Mouse (Mus musculus) testis, adult 2 months (tissue): ENCODE data around the gene Gm15517. TPM values are rescaled to one million over a fixed set of nuclear protein-coding genes. Genes with fewer than 3 reads are reported as not detected.

Source experiments
- H3K27ac ChIP-seq: fragments of 200-500 bp; 2 replicates; pipeline ENCODE4 v1.5.1; 2012; ENCODE audit warnings: low read depth, low read length; ENCODE audit not compliant: control insufficient read depth, insufficient read depth
- H3K27me3 ChIP-seq: fragments of 200-500 bp; 2 replicates; pipeline ENCODE4 v1.6.1; 2012; ENCODE audit warnings: mild to moderate bottlenecking, low read length, moderate library complexity; ENCODE audit not compliant: control insufficient read depth, insufficient read depth
- H3K36me3 ChIP-seq: fragments of 200-500 bp; 2 replicates; pipeline ENCODE4 v1.6.1; 2012; ENCODE audit warnings: mild to moderate bottlenecking, low read length; ENCODE audit not compliant: control insufficient read depth, insufficient read depth
- H3K4me1 ChIP-seq: fragments of 200-500 bp; 2 replicates; pipeline ENCODE4 v1.6.1; 2012; ENCODE audit warnings: low read length; ENCODE audit not compliant: control insufficient read depth, insufficient read depth
- H3K4me3 ChIP-seq: fragments of 200-500 bp; 2 replicates; pipeline ENCODE4 v1.5.1; 2012; ENCODE audit warnings: low read depth, mild to moderate bottlenecking, low read length, moderate library complexity, mixed read lengths; ENCODE audit not compliant: control insufficient read depth
- CTCF ChIP-seq: fragments of 200-500 bp; IDR thresholded peaks from 2 replicates; pipeline ENCODE4 v1.5.1; 2012; ENCODE audit warnings: low read depth, mild to moderate bottlenecking, inconsistent platforms, low read length, moderate library complexity; ENCODE audit not compliant: control insufficient read depth, insufficient read depth, insufficient replicate concordance
- POLR2A ChIP-seq: fragments of 200-500 bp; IDR thresholded peaks from 2 replicates; pipeline ENCODE4 v1.6.1; 2012; ENCODE audit warnings: low read depth, mild to moderate bottlenecking, inconsistent platforms, low read length, moderate library complexity; ENCODE audit not compliant: control insufficient read depth
- polyA plus RNA-seq: library from polyadenylated mRNA; depleted of rRNA; stranded (reverse); fragments of >200 nt; gene quantifications from 2 replicates; pipeline ENCODE4 v1.2.3, GENCODE M21; 2012; rRNA removed

The Gm15517 gene
- polyA plus RNA-seq, 1 experiment, result 3,148 TPM

DNA sequence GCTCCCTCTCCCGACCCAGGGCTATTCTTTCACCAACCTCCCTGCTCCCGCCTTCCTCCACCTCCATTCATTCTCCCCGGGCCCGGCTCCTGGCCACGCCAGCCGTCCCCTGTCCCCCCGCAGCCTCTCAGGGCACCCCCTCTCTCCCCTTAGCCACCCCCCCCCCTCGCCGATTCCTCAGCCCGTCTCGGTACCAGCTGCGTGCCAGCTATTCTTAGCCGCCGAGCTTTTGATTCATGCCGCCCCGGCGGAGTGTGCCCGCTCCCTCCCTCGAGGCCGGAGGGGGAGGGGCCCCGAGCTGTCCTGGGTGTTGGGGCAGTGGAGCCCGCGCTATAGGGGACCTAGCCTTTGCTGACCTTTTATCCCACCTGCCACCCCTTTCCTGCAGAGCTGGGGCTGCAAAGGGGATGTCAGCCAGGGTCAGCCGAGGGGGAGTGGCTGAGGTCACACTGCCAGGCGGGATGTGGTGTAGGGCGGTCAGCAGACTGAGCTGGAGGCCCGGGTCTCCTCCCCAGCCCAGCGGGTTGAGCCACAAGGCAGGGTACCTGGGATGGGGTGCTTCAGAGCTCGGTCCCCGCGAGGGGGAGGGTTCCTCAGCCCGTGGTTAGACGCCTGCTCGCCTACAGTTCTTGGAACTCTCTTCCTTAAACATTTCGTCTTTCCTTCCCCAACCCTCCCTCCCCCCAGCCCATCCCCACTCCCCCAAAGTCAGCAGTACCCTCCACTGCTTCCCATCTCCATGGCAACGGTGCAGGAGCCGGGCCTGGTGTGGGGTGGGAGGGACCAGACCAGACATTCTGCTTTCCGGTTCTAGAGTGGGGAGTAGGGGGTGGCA, 49.8 kb downstream of the Gm15517 start:
- H3K27ac ChIP-seq, result no peak overlapping the region

More for the DNA sequence above, 49.8 kb downstream of the Gm15517 start:
- Histone ChIP-seq H3K4me1 (peaks cover 22% of the 10 kb centered on the region), H3K27me3 (no peaks in the 10 kb centered on the region; the same call in none of the 2 replicates), H3K4me3 (peak overlapping the region; percentile 64), H3K36me3 (no peaks in the 10 kb centered on the region)
- TF ChIP-seq POLR2A (no peak), CTCF (no peak)

Other genes starting within 250 kb of the Gm15517 start
- 13.7 and 14.6 TPM in 2 replicates for gene Klk1b26, start 249.3 kb upstream of the Gm15517 start, polyA plus RNA-seq
- gene Klk1b27, start 209.2 kb upstream of the Gm15517 start, polyA plus RNA-seq, result 41.9 and 52.7 TPM in 2 replicates
- gene Klk1b21, start 159.1 kb upstream of the Gm15517 start, polyA plus RNA-seq, result 72.1 and 73.2 TPM in 2 replicates
- 7.0 and 9.2 TPM in 2 replicates for gene Klk1b22, start 148.8 kb upstream of the Gm15517 start, polyA plus RNA-seq
- gene Klk1b16, start 124.7 kb upstream of the Gm15517 start, polyA plus RNA-seq, result 0.89 and 1.9 TPM in 2 replicates
- 74.1 and 87.1 TPM in 2 replicates for gene Klk1b24, start 73.2 kb upstream of the Gm15517 start, polyA plus RNA-seq
- 5.2 and 7.8 TPM in 2 replicates for gene Klk1b3, start 63.3 kb upstream of the Gm15517 start, polyA plus RNA-seq
- gene Klk1b4, start 54.0 kb upstream of the Gm15517 start, polyA plus RNA-seq, result 1.7 and 2.3 TPM in 2 replicates
- gene Klk1b5, start 45.5 kb upstream of the Gm15517 start, polyA plus RNA-seq, result 3.4 and 4.0 TPM in 2 replicates
- gene Klk1, start 36.1 kb upstream of the Gm15517 start, polyA plus RNA-seq, result 12.6 and 17.1 TPM in 2 replicates
- gene Gm36864, start 25.3 kb upstream of the Gm15517 start, polyA plus RNA-seq, result 89.1 and 101 TPM in 2 replicates
- 1,462 and 1,528 TPM in 2 replicates for gene 1700028J19Rik, start 14.8 kb upstream of the Gm15517 start, polyA plus RNA-seq
- gene 2410002F23Rik, start 14.7 kb upstream of the Gm15517 start, polyA plus RNA-seq, result 53.2 and 55.4 TPM in 2 replicates
- gene Acp4, start 4.1 kb upstream of the Gm15517 start, polyA plus RNA-seq, result 29.1 and 29.8 TPM in 2 replicates
- gene Clec11a, start 45.5 kb downstream of the Gm15517 start, polyA plus RNA-seq, result 1.7 and 3.1 TPM in 2 replicates
- 4.0 and 5.5 TPM in 2 replicates for gene Shank1, start 48.8 kb downstream of the Gm15517 start, polyA plus RNA-seq
- gene Syt3, start 122.7 kb downstream of the Gm15517 start, polyA plus RNA-seq, result 2.0 TPM in 2 replicates
- 112 and 131 TPM in 2 replicates for gene 1700008O03Rik, start 124.4 kb downstream of the Gm15517 start, polyA plus RNA-seq
- 0.46 and 0.55 TPM in 2 replicates for gene Lrrc4b, start 167.6 kb downstream of the Gm15517 start, polyA plus RNA-seq
- gene Aspdh, start 203.9 kb downstream of the Gm15517 start, polyA plus RNA-seq, result 1.00 and 1.2 TPM in 2 replicates
- 118 and 120 TPM in 2 replicates for gene Josd2, start 206.5 kb downstream of the Gm15517 start, polyA plus RNA-seq
- 122 and 127 TPM in 2 replicates for gene Emc10, start 235.1 kb downstream of the Gm15517 start, polyA plus RNA-seq
- 1,517 and 1,849 TPM in 2 replicates for gene Fam71e1, start 235.1 kb downstream of the Gm15517 start, polyA plus RNA-seq